Mouse (Mus musculus) heart, embryonic 16.5 days (tissue): Measurements from ENCODE around the gene Taf1a. TPM values are rescaled to one million over a fixed set of nuclear protein-coding genes. Genes with fewer than 3 reads are reported as not detected.
"Not testable (repeated sequence)": the region's sequence is repeated elsewhere in the genome, so short reads cannot be mapped to it uniquely, and the experiment has no call there.

Source experiments
- ATAC-seq: fragments of 200-750 bp; cut with Nextera tagmentation; replicated peaks from 2 replicates; pipeline ENCODE4 v1.8.0; 2017; ENCODE audit warnings: moderate number of reproducible peaks; ENCODE audit not compliant: insufficient read depth, low FRiP score; ENCODE audit errors: extremely low read depth
- H3K27ac ChIP-seq: fragments of 300-500 bp; sonication (generic); 2 replicates; pipeline ENCODE4 v1.5.1; 2014; ENCODE audit warnings: mild to moderate bottlenecking, low read length, control low read depth, moderate library complexity
- H3K27me3 ChIP-seq: fragments of 300-500 bp; sonication (generic); 2 replicates; pipeline ENCODE4 v1.6.1; 2014; ENCODE audit warnings: low read length, mixed read lengths; ENCODE audit not compliant: control insufficient read depth, insufficient read depth
- H3K36me3 ChIP-seq: fragments of 300-500 bp; sonication (generic); 2 replicates; pipeline ENCODE4 v1.6.1; 2014; ENCODE audit not compliant: control insufficient read depth, insufficient read depth
- H3K4me1 ChIP-seq: fragments of 300-500 bp; sonication (generic); 2 replicates; pipeline ENCODE4 v1.6.1; 2014; ENCODE audit warnings: low read length, mixed read lengths; ENCODE audit not compliant: control insufficient read depth, insufficient read depth
- H3K4me2 ChIP-seq: fragments of 300-500 bp; sonication (generic); 2 replicates; pipeline ENCODE4 v1.6.1; 2014; ENCODE audit warnings: low read depth, mild to moderate bottlenecking, control low read depth, low read length
- H3K4me3 ChIP-seq: fragments of 300-500 bp; sonication (generic); 2 replicates; pipeline ENCODE4 v1.5.1; 2014; ENCODE audit warnings: mild to moderate bottlenecking, control low read depth, low read length
- H3K9ac ChIP-seq: fragments of 300-500 bp; sonication (generic); 2 replicates; pipeline ENCODE4 v1.6.1; 2014; ENCODE audit warnings: low read length, control low read depth
- H3K9me3 ChIP-seq: fragments of 300-500 bp; sonication (generic); replicated peaks from 2 replicates; pipeline ENCODE4 v1.6.1; 2016; ENCODE audit warnings: low read length; ENCODE audit not compliant: control insufficient read depth
- WGBS: fragments of 180-500 bp; shearing (Covaris S2); extraction: QIAGEN DNeasy Blood & Tissue Kit; methylation state at CpG from one replicate; pipeline ENCODE4 v1.1.7; 2014; 5-methylcytosine and 5-hydroxymethylcytosine counted together
- polyA plus RNA-seq: library from polyadenylated mRNA; unstranded; fragments of >200 nt; fragmentation: Nextera tagmentation; extraction: Ambion mirVana; gene quantifications from 2 replicates; pipeline ENCODE4 v1.2.1, GENCODE M21; 2015

Gene Taf1a
- polyA plus RNA-seq, 1 experiment from 2014 or later = 15.0 TPM

GRCm38 (mm10) chr1:183363577-183363867 lies 25.3 kb upstream of the Taf1a start:
- Histone ChIP-seq H3K9ac (no peak overlapping the region), H3K4me3 (no peak overlapping the region), H3K4me2 (no peak overlapping the region), H3K27me3 (no peaks in the 10 kb centered on the region), H3K36me3 (peaks cover 34% of the 10 kb centered on the region), H3K9me3 (no peaks in the 10 kb centered on the region), H3K4me1 (peaks cover 9% of the 10 kb centered on the region), H3K27ac (no peak overlapping the region)
- WGBS = 73% methylated on average over 5 of the region's 5 CpGs
- no peak for ATAC-seq

GRCm38 (mm10) chr1:183366361-183366760 lies 22.4 kb upstream of the Taf1a start:
- ATAC-seq = no peak
- H3K4me3 ChIP-seq = no peak overlapping the region
- H3K4me2 ChIP-seq = no peak overlapping the region
- H3K36me3 ChIP-seq = peaks cover 15% of the 10 kb centered on the region
- no peak overlapping the region for H3K27ac ChIP-seq
- no peaks in the 10 kb centered on the region for H3K9me3 ChIP-seq
- H3K9ac ChIP-seq = no peak overlapping the region
- H3K27me3 ChIP-seq = no peaks in the 10 kb centered on the region
- WGBS = 91% methylated on average over 5 of the region's 5 CpGs
- peaks cover 12% of the 10 kb centered on the region for H3K4me1 ChIP-seq

- Histone ChIP-seq H3K36me3 (peaks cover 10% of the 10 kb centered on the region; the same call in 1 of the 2 replicates), H3K9ac (peak overlapping the region; percentile 89), H3K4me3 (peak overlapping the region; percentile 77), H3K9me3 (no peaks in the 10 kb centered on the region), H3K27ac (peak overlapping the region; percentile 53; the same call in 1 of the 2 replicates), H3K4me2 (peak overlapping the region; percentile 86), H3K27me3 (no peaks in the 10 kb centered on the region), H3K4me1 (peaks cover 12% of the 10 kb centered on the region)
- peak; percentile 71 for ATAC-seq
- WGBS = 2% methylated on average over 56 of the region's 56 CpGs
These were observed 20.0 kb upstream of the Taf1a start for GRCm38 (mm10) chr1:183368601-183369400.

- ATAC-seq = peak; percentile 99
- H3K4me3 ChIP-seq = peak within 1 kb of the TSS; percentile 77
These were observed 19.3 kb upstream of the Taf1a start, which contains the start of gene Mia3 for GRCm38 (mm10) chr1:183369427-183370014. Gene Mia3, minus strand, starts transcription at chr1:183369553.

GRCm38 (mm10) chr1:183374728-183375127 lies 14.1 kb upstream of the Taf1a start:
- Histone ChIP-seq H3K4me1 (peaks cover 2% of the 10 kb centered on the region), H3K9ac (no peak overlapping the region), H3K9me3 (peaks cover 3% of the 10 kb centered on the region), H3K27ac (no peak overlapping the region), H3K4me3 (no peak overlapping the region), H3K4me2 (no peak overlapping the region), H3K36me3 (no peaks in the 10 kb centered on the region), H3K27me3 (no peaks in the 10 kb centered on the region)
- ATAC-seq = no peak
- 73% methylated on average over 5 of the region's 5 CpGs for WGBS

More at GRCm38 (mm10) chr1:183369427-183370014, 19.3 kb upstream of the Taf1a start, which contains the start of gene Mia3:
- peaks cover 12% of the 10 kb centered on the region for H3K4me1 ChIP-seq
- H3K27ac ChIP-seq = peak within 1 kb of the TSS; percentile 53; the same call in 1 of the 2 replicates
- peaks cover under 1% of the 10 kb centered on the region for H3K9me3 ChIP-seq
- peak within 1 kb of the TSS; percentile 89 for H3K9ac ChIP-seq
- H3K36me3 ChIP-seq = peaks cover 4% of the 10 kb centered on the region; the same call in 1 of the 2 replicates
- H3K27me3 ChIP-seq = no peaks in the 10 kb centered on the region
- whole genome bisulfite sequencing = under 1% methylated on average over 46 of the region's 51 CpGs
- peak within 1 kb of the TSS; percentile 86 for H3K4me2 ChIP-seq

GRCm38 (mm10) chr1:183377045-183377444 lies 11.7 kb upstream of the Taf1a start:
- ATAC-seq = no peak
- Histone ChIP-seq H3K27ac (no peak overlapping the region), H3K4me2 (no peak overlapping the region), H3K27me3 (no peaks in the 10 kb centered on the region), H3K4me3 (no peak overlapping the region), H3K9me3 (peaks cover 3% of the 10 kb centered on the region), H3K9ac (no peak overlapping the region), H3K4me1 (no peaks in the 10 kb centered on the region), H3K36me3 (no peaks in the 10 kb centered on the region)
- WGBS = 66% methylated on average over 4 of the region's 4 CpGs

- no peaks in the 10 kb centered on the region for H3K4me1 ChIP-seq
- H3K4me3 ChIP-seq = no peak overlapping the region
- peaks cover 5% of the 10 kb centered on the region for H3K9me3 ChIP-seq
- H3K36me3 ChIP-seq = no peaks in the 10 kb centered on the region
- no peak overlapping the region for H3K4me2 ChIP-seq
- no peaks in the 10 kb centered on the region for H3K27me3 ChIP-seq
- WGBS = 72% methylated on average over 10 of the region's 10 CpGs
- H3K27ac ChIP-seq = peak overlapping the region; percentile 35; the same call in 1 of the 2 replicates
- peak; percentile 60 for ATAC-seq
- no peak overlapping the region for H3K9ac ChIP-seq
These were observed 10.3 kb upstream of the Taf1a start for GRCm38 (mm10) chr1:183378321-183378941.

- not testable (repeated sequence) for H3K4me3 ChIP-seq, H3K27me3 ChIP-seq, H3K9me3 ChIP-seq, ATAC-seq, H3K27ac ChIP-seq, H3K4me2 ChIP-seq, H3K9ac ChIP-seq, H3K36me3 ChIP-seq, H3K4me1 ChIP-seq
- 82% methylated on average over 3 of the region's 3 CpGs for WGBS
These were observed 9.4 kb upstream of the Taf1a start for GRCm38 (mm10) chr1:183379376-183379775.

GRCm38 (mm10) chr1:183381816-183382215 lies 7.0 kb upstream of the Taf1a start:
- H3K9me3 ChIP-seq = peaks cover 3% of the 10 kb centered on the region; the same call in 1 of the 2 replicates
- H3K4me3 ChIP-seq = no peak overlapping the region
- WGBS = 66% methylated on average over 5 of the region's 5 CpGs
- H3K4me2 ChIP-seq = no peak overlapping the region
- no peaks in the 10 kb centered on the region for H3K36me3 ChIP-seq
- no peak overlapping the region for H3K27ac ChIP-seq
- no peak for ATAC-seq
- no peaks in the 10 kb centered on the region for H3K4me1 ChIP-seq
- no peak overlapping the region for H3K9ac ChIP-seq
- H3K27me3 ChIP-seq = 0 out of 2 replicates have a peak, but pooled peaks cover 4% of the 10 kb centered on the region
